ENCODE assay signal across 10 mouse cellular contexts in genomic region chr2:170544159-170544558, GRCm38 (mm10). TPM values are rescaled to one million over a fixed set of nuclear protein-coding genes. Genes with fewer than 3 reads are reported as not detected.
"Had no signal": no experiment of that assay in that cellular context is flagged by ENCODE, and none has a peak within 500 bp of the region (broad histone marks: within the 10 kb centered on the region; RNA-seq: fewer than 3 reads in every experiment).

No protein-coding gene starts in this region.

- H3K36me3 ChIP-seq: limb, embryonic 12.5 days; liver, embryonic 13.5 days; lung, embryonic 15.5 days; midbrain, embryonic 15.5 days; neural tube, embryonic 12.5 days had no signal

- DNase-seq: liver; liver, embryonic 13.5 days; liver, postnatal 0 days had no signal

- H3K27me3 ChIP-seq: limb, embryonic 12.5 days; liver, embryonic 13.5 days; lung, embryonic 15.5 days; midbrain, embryonic 15.5 days; neural tube, embryonic 12.5 days had no signal

- H3K4me3 ChIP-seq: layer of hippocampus, adult 2 months; limb, embryonic 12.5 days; liver, embryonic 13.5 days; lung, embryonic 15.5 days; midbrain, embryonic 15.5 days; neural tube, embryonic 12.5 days had no signal

- H3K27ac ChIP-seq: layer of hippocampus, adult 2 months; limb, embryonic 12.5 days; liver, embryonic 13.5 days; lung, embryonic 15.5 days; midbrain, embryonic 15.5 days; neural tube, embryonic 12.5 days; stomach, postnatal 0 days had no signal

- H3K9ac ChIP-seq: limb, embryonic 12.5 days; liver, embryonic 13.5 days; liver, postnatal 0 days; lung, embryonic 15.5 days; midbrain, embryonic 15.5 days; neural tube, embryonic 12.5 days had no signal

- H3K4me1 ChIP-seq: liver, embryonic 13.5 days had no signal

- H3K4me2 ChIP-seq: limb, embryonic 12.5 days; liver, embryonic 13.5 days; lung, embryonic 15.5 days; midbrain, embryonic 15.5 days; neural tube, embryonic 12.5 days had no signal

- ATAC-seq: intestine, embryonic 16.5 days; liver, postnatal 0 days; midbrain, embryonic 15.5 days had no signal

- H3K9me3 ChIP-seq: limb, embryonic 12.5 days; liver, embryonic 13.5 days; lung, embryonic 15.5 days; midbrain, embryonic 15.5 days; neural tube, embryonic 12.5 days had no signal

RNA-seq across cellular contexts. Expression of gene Cyp24a1, which starts 47.2 kb away (rescaled TPM):
- polyA plus RNA-seq: intestine, embryonic 16.5 days; limb, embryonic 12.5 days; liver, embryonic 13.5 days; liver, postnatal 0 days; lung, embryonic 15.5 days; stomach, postnatal 0 days had no signal

RNA-seq across cellular contexts. Expression of gene 4930470P17Rik, which starts 57.7 kb away (rescaled TPM):
- polyA plus RNA-seq: intestine, embryonic 16.5 days; limb, embryonic 12.5 days; liver, embryonic 13.5 days; liver, postnatal 0 days; lung, embryonic 15.5 days; midbrain, embryonic 15.5 days; neural tube, embryonic 12.5 days; stomach, postnatal 0 days had no signal
